Mouse (Mus musculus): ENCODE data around the gene Ube2v1. TPM values are rescaled to one million over a fixed set of nuclear protein-coding genes. Genes with fewer than 3 reads are reported as not detected.

The Ube2v1 gene
- polyA plus RNA-seq (2015; fragmentation: Nextera tagmentation; extraction: Ambion mirVana): 250 and 281 TPM in 2 replicates

DNA sequence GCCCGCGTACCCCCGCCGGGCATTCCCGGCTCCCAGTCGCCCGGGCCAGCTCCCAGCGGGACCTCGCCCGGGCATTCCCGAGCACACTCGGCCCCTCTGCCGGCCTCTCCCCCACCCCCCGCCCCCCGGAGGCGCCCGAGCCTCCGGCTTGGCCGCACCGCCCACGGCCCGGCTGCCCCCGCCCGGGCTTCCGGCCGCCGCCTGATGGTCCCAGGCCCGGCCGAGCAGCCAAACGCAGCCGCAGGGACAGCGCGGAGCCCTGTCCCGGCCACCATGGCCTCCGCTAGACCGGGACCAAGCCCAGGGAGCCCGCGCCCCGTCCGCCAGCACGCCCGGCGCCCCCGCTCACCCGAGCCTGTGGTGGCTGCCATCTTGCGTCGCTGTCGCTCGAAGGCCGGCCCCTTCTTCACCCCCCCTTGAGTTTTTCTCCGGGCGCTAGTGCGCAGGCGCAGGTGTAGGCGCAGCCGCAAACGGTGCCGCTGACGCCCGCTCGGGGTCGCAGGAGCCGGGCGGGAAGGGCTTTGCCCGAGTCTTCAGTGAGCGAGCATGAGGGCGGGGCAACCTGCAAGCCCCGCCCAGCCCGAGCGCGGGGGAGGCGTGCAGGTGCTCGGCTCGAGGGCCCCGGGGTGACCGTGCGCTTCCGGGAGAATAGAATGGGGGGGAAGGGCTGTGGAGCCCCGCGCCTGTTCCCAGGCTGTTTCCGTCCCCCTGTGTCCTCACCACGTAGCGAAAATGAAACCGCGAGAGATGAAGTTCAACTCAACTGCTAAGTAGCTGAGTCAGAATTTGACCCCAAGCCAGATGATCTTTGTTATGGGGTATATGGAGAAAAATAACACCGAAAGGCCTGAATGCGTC lies at the start of gene Ube2v1:
Gene Ube2v1 (minus strand): TSS at position 505 of the 858 bp plus-strand sequence.
- Histone ChIP-seq H3K4me1 (peaks cover 56% of the 10 kb centered on the region), H3K27me3 (replicated peaks) (no peaks in the 10 kb centered on the region), H3K9ac (peak within 1 kb of the TSS; percentile 76), H3K4me2 (peak within 1 kb of the TSS; percentile 82), H3K36me3 (peaks cover 8% of the 10 kb centered on the region), H3K27ac (peak within 1 kb of the TSS; percentile 89), H3K9me3 (no peaks in the 10 kb centered on the region), H3K4me3 (replicated peaks) (peak within 1 kb of the TSS; percentile 76)
- peak; percentile 82 for ATAC-seq (ENCODE audit: insufficient read depth, low FRiP score, low read depth)
- under 1% methylated on average over 87 of the region's 87 CpGs for WGBS

GRCm38 (mm10) chr2:167680657-167681056 lies 48.8 kb upstream of the Ube2v1 start:
- 46% methylated on average over 5 of the region's 5 CpGs for WGBS

GRCm38 (mm10) chr2:167679902-167680430 lies 48.1 kb upstream of the Ube2v1 start:
- Histone ChIP-seq H3K27me3 (replicated peaks) (no peaks in the 10 kb centered on the region), H3K4me3 (replicated peaks) (no peak overlapping the region), H3K4me2 (no peak overlapping the region), H3K9me3 (no peaks in the 10 kb centered on the region), H3K36me3 (no peaks in the 10 kb centered on the region), H3K4me1 (no peaks in the 10 kb centered on the region), H3K27ac (no peak overlapping the region), H3K9ac (no peak overlapping the region)
- peak; percentile 25; the same call in 1 of the 2 replicates for ATAC-seq (ENCODE audit: insufficient read depth, low FRiP score, low read depth)
- WGBS: 2% methylated on average over 13 of the region's 13 CpGs

More at GRCm38 (mm10) chr2:167680657-167681056, 48.8 kb upstream of the Ube2v1 start:
- H3K9ac ChIP-seq: no peak overlapping the region
- H3K4me2 ChIP-seq: no peak overlapping the region
- H3K27ac ChIP-seq: no peak overlapping the region
- no peaks in the 10 kb centered on the region for H3K27me3 ChIP-seq (replicated peaks)
- H3K4me1 ChIP-seq: no peaks in the 10 kb centered on the region
- ATAC-seq (ENCODE audit: insufficient read depth, low FRiP score, low read depth): no peak
- no peaks in the 10 kb centered on the region for H3K9me3 ChIP-seq
- no peak overlapping the region for H3K4me3 ChIP-seq (replicated peaks)
- no peaks in the 10 kb centered on the region for H3K36me3 ChIP-seq

- H3K9me3 ChIP-seq: no peaks in the 10 kb centered on the region
- H3K36me3 ChIP-seq: no peaks in the 10 kb centered on the region
- no peak overlapping the region for H3K4me3 ChIP-seq (replicated peaks)
- H3K27ac ChIP-seq: no peak overlapping the region
- 46% methylated on average over 5 of the region's 5 CpGs for WGBS
- no peaks in the 10 kb centered on the region for H3K27me3 ChIP-seq (replicated peaks)
- no peak overlapping the region for H3K4me2 ChIP-seq
- H3K9ac ChIP-seq: no peak overlapping the region
- H3K4me1 ChIP-seq: no peaks in the 10 kb centered on the region
- no peak for ATAC-seq (ENCODE audit: insufficient read depth, low FRiP score, low read depth)
Measured at GRCm38 (mm10) chr2:167678600-167678999, 46.7 kb upstream of the Ube2v1 start.

- Histone ChIP-seq H3K27ac (no peak overlapping the region), H3K36me3 (no peaks in the 10 kb centered on the region), H3K4me1 (no peaks in the 10 kb centered on the region; the same call in 1 of the 2 replicates), H3K9me3 (no peaks in the 10 kb centered on the region), H3K27me3 (replicated peaks) (no peaks in the 10 kb centered on the region), H3K4me2 (no peak overlapping the region), H3K9ac (no peak overlapping the region), H3K4me3 (replicated peaks) (no peak overlapping the region)
- 46% methylated on average over 14 of the region's 14 CpGs for WGBS
- no peak for ATAC-seq (ENCODE audit: insufficient read depth, low FRiP score, low read depth)
Measured at GRCm38 (mm10) chr2:167675120-167675909, 43.4 kb upstream of the Ube2v1 start.

- ATAC-seq (ENCODE audit: insufficient read depth, low FRiP score, low read depth): peak; percentile 64
- Histone ChIP-seq H3K9ac (no peak overlapping the region), H3K9me3 (no peaks in the 10 kb centered on the region), H3K27ac (no peak overlapping the region), H3K4me1 (no peaks in the 10 kb centered on the region; the same call in 1 of the 2 replicates), H3K27me3 (replicated peaks) (no peaks in the 10 kb centered on the region), H3K4me3 (replicated peaks) (0 out of 2 replicates have a peak overlapping the region, but pooled peaks have one; percentile 11), H3K4me2 (peak overlapping the region; percentile 23; the same call in 1 of the 2 replicates), H3K36me3 (no peaks in the 10 kb centered on the region)
- 20% methylated on average over 13 of the region's 13 CpGs for WGBS
Measured at GRCm38 (mm10) chr2:167672212-167672685, 40.4 kb upstream of the Ube2v1 start.

DNA sequence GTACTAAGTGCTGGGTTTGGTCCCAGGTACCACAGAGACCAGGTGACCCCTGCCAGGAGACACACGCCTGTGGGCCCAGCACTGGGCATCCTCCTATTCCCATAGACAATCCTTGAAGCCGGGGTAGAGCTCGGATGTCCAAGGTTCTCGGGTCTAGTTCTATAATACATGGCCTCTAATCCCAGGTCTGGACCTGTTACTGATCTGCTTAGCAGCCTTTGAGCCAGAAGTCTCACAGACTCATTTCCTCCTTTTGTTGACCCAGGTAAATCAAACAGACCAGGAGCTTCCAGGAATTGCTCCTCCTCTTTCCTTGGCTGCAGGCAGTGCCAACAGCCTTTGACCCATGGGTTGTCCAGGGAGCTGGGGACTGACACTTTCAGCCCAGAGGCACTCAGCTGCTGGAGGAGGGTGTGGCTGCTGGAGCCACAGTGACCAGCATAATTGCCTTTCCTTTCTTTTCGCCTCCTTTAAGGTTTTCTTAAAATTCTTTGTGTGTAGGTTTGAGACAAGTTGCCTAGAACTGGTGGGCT lies 39.3 kb upstream of the Ube2v1 start:
- no peaks in the 10 kb centered on the region for H3K27me3 ChIP-seq (replicated peaks)
- H3K4me2 ChIP-seq: no peak overlapping the region
- no peak overlapping the region for H3K4me3 ChIP-seq (replicated peaks)
- ATAC-seq (ENCODE audit: insufficient read depth, low FRiP score, low read depth): no peak
- no peaks in the 10 kb centered on the region for H3K9me3 ChIP-seq
- H3K36me3 ChIP-seq: no peaks in the 10 kb centered on the region
- 75% methylated on average over 5 of the region's 5 CpGs for WGBS
- no peak overlapping the region for H3K9ac ChIP-seq
- no peak overlapping the region for H3K27ac ChIP-seq
- H3K4me1 ChIP-seq: no peaks in the 10 kb centered on the region; the same call in 1 of the 2 replicates

- H3K27ac ChIP-seq: no peak overlapping the region
- H3K36me3 ChIP-seq: no peaks in the 10 kb centered on the region
- no peak overlapping the region for H3K4me2 ChIP-seq
- H3K9me3 ChIP-seq: no peaks in the 10 kb centered on the region
- ATAC-seq (ENCODE audit: insufficient read depth, low FRiP score, low read depth): no peak
- no peak overlapping the region for H3K9ac ChIP-seq
- no peaks in the 10 kb centered on the region for H3K27me3 ChIP-seq (replicated peaks)
- 58% methylated on average over 4 of the region's 4 CpGs for WGBS
- no peak overlapping the region for H3K4me3 ChIP-seq (replicated peaks)
- no peaks in the 10 kb centered on the region; the same call in 1 of the 2 replicates for H3K4me1 ChIP-seq
Measured at GRCm38 (mm10) chr2:167669398-167669797, 37.5 kb upstream of the Ube2v1 start.

- WGBS: 81% methylated on average over 5 of the region's 5 CpGs
- no peaks in the 10 kb centered on the region for H3K36me3 ChIP-seq
- H3K9ac ChIP-seq: no peak overlapping the region
- ATAC-seq (ENCODE audit: insufficient read depth, low FRiP score, low read depth): no peak
- H3K27ac ChIP-seq: no peak overlapping the region
- no peaks in the 10 kb centered on the region for H3K9me3 ChIP-seq
- no peak overlapping the region for H3K4me3 ChIP-seq (replicated peaks)
- H3K4me2 ChIP-seq: no peak overlapping the region
- no peaks in the 10 kb centered on the region for H3K27me3 ChIP-seq (replicated peaks)
- H3K4me1 ChIP-seq: no peaks in the 10 kb centered on the region; the same call in 1 of the 2 replicates
Measured at GRCm38 (mm10) chr2:167668426-167668825, 36.5 kb upstream of the Ube2v1 start.

- H3K9me3 ChIP-seq: no peaks in the 10 kb centered on the region
- H3K36me3 ChIP-seq: no peaks in the 10 kb centered on the region
- no peak overlapping the region for H3K9ac ChIP-seq
- ATAC-seq (ENCODE audit: insufficient read depth, low FRiP score, low read depth): no peak
- H3K27ac ChIP-seq: no peak overlapping the region
- 79% methylated on average over 18 of the region's 18 CpGs for WGBS
- no peak overlapping the region for H3K4me3 ChIP-seq (replicated peaks)
- peaks cover 9% of the 10 kb centered on the region for H3K4me1 ChIP-seq
- no peak overlapping the region for H3K4me2 ChIP-seq
- H3K27me3 ChIP-seq (replicated peaks): 0 out of 2 replicates have a peak, but pooled peaks cover 5% of the 10 kb centered on the region
Measured at GRCm38 (mm10) chr2:167665972-167666713, 34.2 kb upstream of the Ube2v1 start.

DNA sequence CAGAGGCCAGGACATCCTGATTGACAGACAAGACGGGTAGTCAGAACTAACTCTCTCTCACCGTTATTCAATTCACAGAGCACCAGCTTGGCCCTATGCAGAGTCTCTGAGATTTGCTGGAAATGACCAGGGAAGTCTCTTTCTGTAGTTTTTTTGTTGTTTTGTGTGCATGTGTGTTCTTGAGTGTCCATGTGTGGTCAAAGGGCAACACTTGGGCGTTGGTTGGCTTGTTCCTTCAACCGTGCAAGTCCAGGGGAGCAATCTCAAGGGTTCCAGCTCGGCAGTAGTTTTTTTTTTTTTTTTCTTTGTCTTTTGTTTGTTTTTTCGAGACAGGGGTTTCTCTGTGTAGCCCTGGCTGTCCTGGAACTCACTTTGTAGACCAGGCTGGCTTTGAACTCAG lies 30.8 kb upstream of the Ube2v1 start:
- H3K4me2 ChIP-seq: peak overlapping the region; percentile 86; the same call in 1 of the 2 replicates
- H3K27ac ChIP-seq: no peak overlapping the region
- no peaks in the 10 kb centered on the region for H3K9me3 ChIP-seq
- H3K4me3 ChIP-seq (replicated peaks): no peak overlapping the region
- H3K4me1 ChIP-seq: peaks cover 38% of the 10 kb centered on the region
- H3K27me3 ChIP-seq (replicated peaks): 0 out of 2 replicates have a peak, but pooled peaks cover 5% of the 10 kb centered on the region
- 54% methylated on average over 6 of the region's 6 CpGs for WGBS
- 0 out of 2 replicates have a peak, but pooled peaks cover 3% of the 10 kb centered on the region for H3K36me3 ChIP-seq
- ATAC-seq (ENCODE audit: insufficient read depth, low FRiP score, low read depth): no peak
- H3K9ac ChIP-seq: no peak overlapping the region

Data from stomach, embryonic 15.5 days (tissue).